Mouse (Mus musculus): ENCODE data around the gene Scube3. TPM values are rescaled to one million over a fixed set of nuclear protein-coding genes. Genes with fewer than 3 reads are reported as not detected.

The Scube3 gene
- 10.8 TPM in 2 replicates for polyA plus RNA-seq (2016; fragmentation: Nextera tagmentation; extraction: Ambion mirVana)

DNA sequence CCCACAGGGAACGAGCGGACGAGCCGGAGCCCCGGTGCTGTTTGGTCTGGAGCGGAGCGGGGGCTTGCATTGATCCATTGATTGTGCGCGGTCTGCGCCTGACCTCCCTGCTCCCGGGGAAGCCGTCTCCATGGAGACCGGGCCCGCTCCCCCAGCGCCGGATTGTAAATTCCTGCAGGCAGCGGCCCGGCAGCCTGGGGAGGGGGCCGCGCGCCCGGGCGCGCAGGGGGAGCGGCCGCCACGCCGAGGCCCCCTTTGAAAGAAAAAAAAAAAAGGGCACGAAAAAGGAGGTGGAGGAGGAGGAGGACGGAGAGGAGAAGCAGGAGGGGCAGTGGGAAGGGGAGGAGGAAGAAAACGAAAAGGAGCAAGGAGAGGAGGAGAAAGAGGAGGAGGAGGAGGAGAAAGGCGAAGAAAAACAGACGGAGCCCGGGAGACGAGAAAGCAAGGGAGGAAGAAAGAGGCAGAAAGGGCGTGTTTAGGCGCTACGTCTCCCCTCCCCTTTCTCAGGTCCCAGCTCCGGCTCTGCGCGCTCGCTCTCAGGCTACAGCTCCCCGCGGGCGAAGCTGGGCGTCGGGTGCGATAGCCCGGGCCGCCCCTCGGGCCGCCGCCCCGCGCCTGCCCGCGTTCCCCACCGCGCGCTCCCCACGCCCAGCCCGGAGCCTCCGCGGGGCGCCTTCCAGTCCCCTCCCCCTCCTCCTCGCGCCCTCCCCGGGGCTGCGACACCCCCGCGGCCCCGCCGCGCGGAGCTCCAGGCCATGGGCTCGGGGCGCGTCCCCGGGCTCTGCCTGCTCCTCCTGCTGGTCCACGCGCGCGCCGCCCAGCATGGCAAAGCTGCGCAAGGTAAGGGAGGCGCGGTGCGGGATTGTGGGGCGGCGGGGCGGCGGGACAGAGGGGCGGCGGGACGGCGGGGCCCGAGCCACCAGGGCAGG lies at the start of gene Scube3:
TSS of gene Scube3 (plus strand) at position 371 of the 929 bp plus-strand sequence.
- H3K9ac ChIP-seq = peak within 1 kb of the TSS; percentile 86
- peak within 1 kb of the TSS; percentile 93 for H3K4me2 ChIP-seq (replicated peaks)
- peak within 1 kb of the TSS; percentile 95 for H3K27ac ChIP-seq
- no peaks in the 10 kb centered on the region for H3K36me3 ChIP-seq
- H3K9me3 ChIP-seq = no peaks in the 10 kb centered on the region
- WGBS = under 1% methylated on average over 70 of the region's 97 CpGs
- peaks cover 6% of the 10 kb centered on the region; the same call in 1 of the 2 replicates for H3K27me3 ChIP-seq
- peaks cover 57% of the 10 kb centered on the region for H3K4me1 ChIP-seq
- peak within 1 kb of the TSS; percentile 83 for H3K4me3 ChIP-seq
- ATAC-seq (ENCODE audit: insufficient number of reproducible peaks, insufficient read depth, low FRiP score, low TSS enrichment) = peak; percentile 50; the same call in 1 of the 2 replicates

DNA sequence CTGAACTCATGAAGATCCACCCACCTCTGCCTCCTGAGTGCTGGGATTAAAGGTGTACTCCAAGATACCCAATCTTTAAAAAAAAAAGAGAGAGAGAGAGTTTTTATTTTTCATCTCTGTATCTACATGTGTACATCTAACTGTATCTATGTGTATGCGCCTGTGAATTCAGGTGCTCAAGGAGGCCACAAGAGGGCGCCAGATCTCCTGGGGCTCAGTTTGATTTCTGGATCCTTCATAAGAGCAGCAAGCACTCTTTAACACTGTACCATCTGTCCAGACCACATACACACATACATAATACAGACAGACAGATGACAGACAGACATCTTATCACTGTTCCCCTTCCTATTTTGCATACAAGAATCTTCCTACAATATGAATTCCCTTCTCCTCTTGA lies 49.6 kb upstream of the Scube3 start:
- Histone ChIP-seq H3K36me3 (no peaks in the 10 kb centered on the region), H3K4me1 (peaks cover 10% of the 10 kb centered on the region; the same call in 1 of the 2 replicates), H3K27me3 (no peaks in the 10 kb centered on the region), H3K9ac (no peak overlapping the region), H3K27ac (no peak overlapping the region), H3K4me3 (no peak overlapping the region), H3K9me3 (peaks cover 3% of the 10 kb centered on the region), H3K4me2 (replicated peaks) (no peak overlapping the region)
- whole genome bisulfite sequencing = 90% methylated on average over 2 of the region's 2 CpGs
- no peak for ATAC-seq (ENCODE audit: insufficient number of reproducible peaks, insufficient read depth, low FRiP score, low TSS enrichment)

DNA sequence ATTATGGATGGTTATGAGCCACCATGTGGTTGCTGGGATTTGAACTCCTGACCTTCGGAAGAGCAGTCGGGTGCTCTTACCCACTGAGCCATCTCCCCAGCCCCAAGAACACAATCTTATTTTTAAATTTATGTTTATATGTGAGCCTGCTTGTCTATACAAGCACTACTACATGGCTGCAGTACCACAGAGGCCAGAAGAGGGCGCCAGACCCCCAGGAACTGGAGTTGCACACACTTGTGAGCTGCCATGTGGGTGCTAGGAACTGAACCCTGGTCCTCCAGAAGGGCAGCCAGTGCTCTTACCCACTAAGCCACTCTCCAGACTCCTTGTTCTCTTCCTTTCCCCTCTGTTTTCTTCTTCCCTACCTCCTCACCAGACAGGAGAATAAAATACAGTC lies 48.1 kb upstream of the Scube3 start:
- Histone ChIP-seq H3K27ac (no peak overlapping the region), H3K36me3 (no peaks in the 10 kb centered on the region), H3K4me1 (0 out of 2 replicates have a peak, but pooled peaks cover 2% of the 10 kb centered on the region), H3K27me3 (no peaks in the 10 kb centered on the region), H3K9me3 (peaks cover 3% of the 10 kb centered on the region), H3K4me3 (no peak overlapping the region), H3K4me2 (replicated peaks) (no peak overlapping the region), H3K9ac (no peak overlapping the region)
- WGBS = 74% methylated on average over 3 of the region's 3 CpGs
- no peak for ATAC-seq (ENCODE audit: insufficient number of reproducible peaks, insufficient read depth, low FRiP score, low TSS enrichment)

DNA sequence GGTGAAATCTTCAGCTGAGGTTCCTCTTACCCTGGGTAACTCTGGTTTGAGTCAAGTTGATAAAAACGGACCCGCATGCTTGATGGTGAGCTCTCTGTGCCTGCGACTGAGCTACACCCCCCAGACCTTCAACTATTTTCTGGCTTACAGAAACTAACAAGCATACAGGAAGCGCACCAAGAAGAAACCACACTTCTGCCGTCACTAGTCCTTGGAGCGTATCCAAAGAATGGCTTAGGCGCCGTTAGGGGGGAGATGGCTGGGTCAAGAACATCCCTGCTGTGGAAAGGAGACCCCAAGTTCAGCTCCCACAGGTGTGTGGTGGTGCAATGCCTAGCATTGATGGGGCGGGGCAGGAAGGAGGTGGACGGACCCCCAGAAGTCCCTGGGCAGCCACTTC lies 45.5 kb upstream of the Scube3 start:
- WGBS = 77% methylated on average over 10 of the region's 10 CpGs
- no peak overlapping the region for H3K27ac ChIP-seq
- no peaks in the 10 kb centered on the region for H3K36me3 ChIP-seq
- H3K4me1 ChIP-seq = 0 out of 2 replicates have a peak, but pooled peaks cover 2% of the 10 kb centered on the region
- H3K27me3 ChIP-seq = no peaks in the 10 kb centered on the region
- 0 out of 2 replicates have a peak, but pooled peaks have one; percentile 41 for ATAC-seq (ENCODE audit: insufficient number of reproducible peaks, insufficient read depth, low FRiP score, low TSS enrichment)
- peaks cover 3% of the 10 kb centered on the region for H3K9me3 ChIP-seq
- no peak overlapping the region for H3K9ac ChIP-seq
- H3K4me3 ChIP-seq = no peak overlapping the region
- H3K4me2 ChIP-seq (replicated peaks) = no peak overlapping the region

DNA sequence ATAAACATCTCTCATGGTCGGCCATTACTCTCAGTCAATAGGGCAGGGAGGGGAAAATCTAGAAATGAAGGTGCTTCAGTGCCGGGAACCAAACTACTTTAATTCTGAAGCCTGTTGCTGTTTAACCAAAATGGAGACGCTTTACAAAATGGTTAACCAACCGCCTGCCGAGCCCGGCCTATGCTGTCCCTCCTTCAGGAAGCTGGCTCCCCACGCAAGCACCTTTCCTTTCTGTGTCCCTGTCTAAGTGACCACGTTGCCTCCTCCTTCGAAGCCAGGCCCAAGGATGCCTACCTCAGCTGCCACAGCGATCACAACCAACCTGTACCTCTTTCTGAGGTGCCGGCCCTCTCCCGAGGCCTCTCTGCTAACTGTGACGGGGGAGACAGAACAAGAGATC lies 44.6 kb upstream of the Scube3 start:
- Histone ChIP-seq H3K4me1 (peaks cover 9% of the 10 kb centered on the region), H3K4me2 (replicated peaks) (no peak overlapping the region), H3K36me3 (no peaks in the 10 kb centered on the region), H3K27me3 (no peaks in the 10 kb centered on the region), H3K9ac (no peak overlapping the region), H3K27ac (no peak overlapping the region), H3K4me3 (no peak overlapping the region), H3K9me3 (peaks cover 3% of the 10 kb centered on the region)
- WGBS = 84% methylated on average over 13 of the region's 13 CpGs
- no peak for ATAC-seq (ENCODE audit: insufficient number of reproducible peaks, insufficient read depth, low FRiP score, low TSS enrichment)

DNA sequence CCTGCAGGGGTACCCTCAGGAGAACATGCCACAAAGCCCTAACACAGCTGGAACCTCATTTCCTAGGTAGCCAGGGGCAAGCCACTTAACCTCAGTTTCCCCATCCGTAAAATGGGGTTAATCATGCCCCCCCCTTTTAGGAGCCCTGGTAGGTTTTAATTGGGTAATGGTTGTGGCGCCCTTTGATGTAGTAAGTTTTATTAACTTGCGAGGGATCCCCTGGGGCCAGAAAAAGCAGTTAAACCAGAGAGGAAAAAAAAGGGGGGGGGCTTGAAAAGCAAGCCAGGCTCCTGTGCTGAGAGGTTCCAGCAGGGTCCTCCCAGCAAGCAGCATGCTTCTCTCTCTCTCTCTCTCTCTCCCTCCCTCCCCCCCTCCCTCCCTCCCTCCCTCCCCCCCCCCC lies 42.9 kb upstream of the Scube3 start:
- ATAC-seq (ENCODE audit: insufficient number of reproducible peaks, insufficient read depth, low FRiP score, low TSS enrichment) = no peak
- no peak overlapping the region for H3K4me2 ChIP-seq (replicated peaks)
- H3K4me1 ChIP-seq = peaks cover 9% of the 10 kb centered on the region

DNA sequence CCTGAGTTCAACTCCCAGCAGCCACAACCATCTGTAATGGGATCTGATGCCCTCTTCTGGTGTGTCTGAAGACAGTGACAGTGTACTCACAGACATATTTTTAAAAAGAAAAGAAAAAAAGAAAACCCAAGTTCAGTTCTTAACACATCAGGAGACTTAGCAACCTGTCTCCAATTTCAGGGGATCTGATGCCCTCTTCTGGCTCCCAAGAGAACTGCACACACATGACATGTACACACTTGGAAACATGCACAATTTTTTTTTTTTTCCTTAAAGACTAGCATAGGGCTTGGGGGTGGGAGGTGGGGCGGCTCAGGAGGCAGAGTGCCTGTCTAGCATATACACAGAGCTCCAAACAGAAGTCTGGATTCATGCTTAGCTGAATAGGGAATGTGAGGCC lies 41.3 kb upstream of the Scube3 start:
- H3K9me3 ChIP-seq = no peaks in the 10 kb centered on the region
- no peak overlapping the region for H3K9ac ChIP-seq
- ATAC-seq (ENCODE audit: insufficient number of reproducible peaks, insufficient read depth, low FRiP score, low TSS enrichment) = no peak
- H3K4me2 ChIP-seq (replicated peaks) = no peak overlapping the region
- WGBS = 85% methylated on average over 1 of the region's 1 CpGs
- H3K27ac ChIP-seq = no peak overlapping the region
- no peaks in the 10 kb centered on the region for H3K36me3 ChIP-seq
- H3K4me3 ChIP-seq = no peak overlapping the region
- no peaks in the 10 kb centered on the region for H3K27me3 ChIP-seq
- H3K4me1 ChIP-seq = peaks cover 9% of the 10 kb centered on the region

More for the DNA sequence above, 42.9 kb upstream of the Scube3 start:
- H3K9me3 ChIP-seq = no peaks in the 10 kb centered on the region
- 34% methylated on average over 3 of the region's 3 CpGs for WGBS
- no peak overlapping the region for H3K4me3 ChIP-seq
- H3K27ac ChIP-seq = no peak overlapping the region
- H3K9ac ChIP-seq = no peak overlapping the region
- no peaks in the 10 kb centered on the region for H3K36me3 ChIP-seq
- no peaks in the 10 kb centered on the region for H3K27me3 ChIP-seq

DNA sequence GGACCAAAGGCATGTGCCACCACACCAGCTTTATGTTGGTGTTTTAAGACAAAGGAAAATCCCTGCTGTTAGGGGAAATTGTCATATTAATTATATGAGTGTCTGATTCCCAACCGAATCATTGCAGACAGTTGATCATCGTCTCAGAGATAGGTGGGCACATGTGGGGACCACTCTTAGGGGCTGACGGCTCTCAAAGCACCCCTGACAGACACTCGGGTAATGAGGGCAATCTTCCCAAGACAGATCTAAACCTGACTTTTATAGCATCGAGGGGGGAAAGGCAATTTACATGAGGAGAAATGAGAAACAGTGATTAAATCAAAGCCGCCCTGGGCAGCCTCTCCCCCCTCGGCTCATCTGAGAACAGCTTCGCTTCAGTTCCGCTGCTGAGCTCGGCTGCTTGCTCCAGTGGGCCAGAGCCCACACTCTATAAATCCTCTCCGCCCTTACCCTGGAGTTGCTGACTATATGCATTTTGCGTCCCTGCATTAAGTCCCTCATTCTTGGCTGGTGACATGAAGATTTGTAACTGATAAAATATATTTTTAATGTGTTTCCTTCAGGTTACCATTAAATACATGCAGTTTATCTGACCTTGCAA lies 40.6 kb upstream of the Scube3 start:
- H3K4me3 ChIP-seq = no peak overlapping the region
- no peaks in the 10 kb centered on the region for H3K27me3 ChIP-seq
- no peaks in the 10 kb centered on the region for H3K9me3 ChIP-seq
- no peaks in the 10 kb centered on the region for H3K36me3 ChIP-seq
- no peak for ATAC-seq (ENCODE audit: insufficient number of reproducible peaks, insufficient read depth, low FRiP score, low TSS enrichment)
- H3K27ac ChIP-seq = no peak overlapping the region
- no peak overlapping the region for H3K4me2 ChIP-seq (replicated peaks)
- 57% methylated on average over 12 of the region's 12 CpGs for WGBS
- H3K4me1 ChIP-seq = peaks cover 8% of the 10 kb centered on the region
- no peak overlapping the region for H3K9ac ChIP-seq

DNA sequence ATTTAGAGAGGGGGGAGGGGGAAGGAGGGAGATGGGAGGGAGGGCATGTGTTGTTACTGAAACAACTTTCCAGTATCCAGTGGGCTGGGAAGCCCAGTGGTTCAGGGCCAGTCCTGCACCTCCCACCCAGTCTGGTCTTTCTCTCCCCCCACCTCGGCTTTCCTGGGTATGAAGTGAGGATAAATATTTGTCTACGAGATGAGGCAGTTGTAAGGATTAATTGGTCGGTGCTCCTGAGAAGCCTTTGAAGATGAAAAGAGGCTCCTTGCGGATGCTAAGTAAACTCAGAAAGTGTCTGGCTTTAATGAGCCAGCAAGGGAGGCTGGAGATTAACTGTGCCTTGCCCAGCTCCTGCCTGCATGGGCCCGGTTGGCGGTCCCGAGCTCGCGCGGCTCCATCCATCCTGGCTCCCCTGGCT lies 40.0 kb upstream of the Scube3 start:
- no peak overlapping the region for H3K4me2 ChIP-seq (replicated peaks)
- no peaks in the 10 kb centered on the region for H3K9me3 ChIP-seq
- H3K36me3 ChIP-seq = no peaks in the 10 kb centered on the region
- H3K4me3 ChIP-seq = no peak overlapping the region
- ATAC-seq (ENCODE audit: insufficient number of reproducible peaks, insufficient read depth, low FRiP score, low TSS enrichment) = no peak
- H3K27ac ChIP-seq = no peak overlapping the region
- peaks cover 7% of the 10 kb centered on the region for H3K4me1 ChIP-seq
- no peak overlapping the region for H3K9ac ChIP-seq
- H3K27me3 ChIP-seq = no peaks in the 10 kb centered on the region
- 40% methylated on average over 10 of the region's 10 CpGs for WGBS

DNA sequence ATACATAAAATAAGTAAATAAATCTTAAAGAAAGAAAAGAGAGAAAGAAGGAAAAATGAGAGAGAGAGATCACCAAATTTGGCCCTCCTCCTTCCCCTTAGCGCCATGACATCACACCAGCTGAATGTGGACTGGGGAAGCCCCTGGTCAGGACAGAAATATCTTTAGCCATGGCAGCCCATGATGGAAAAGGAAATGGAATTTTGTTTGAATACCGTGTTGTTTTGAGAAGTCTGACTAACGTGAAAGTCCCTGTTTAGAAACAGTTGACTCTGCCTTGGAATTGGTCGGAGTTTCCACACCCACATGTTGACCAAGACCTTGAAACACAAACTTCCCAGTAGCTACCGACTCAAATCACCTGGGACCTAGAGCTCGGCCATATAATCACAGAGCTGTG lies 37.5 kb upstream of the Scube3 start:
- peaks cover 12% of the 10 kb centered on the region for H3K4me1 ChIP-seq
- no peaks in the 10 kb centered on the region for H3K36me3 ChIP-seq
- no peak overlapping the region for H3K4me2 ChIP-seq (replicated peaks)
- ATAC-seq (ENCODE audit: insufficient number of reproducible peaks, insufficient read depth, low FRiP score, low TSS enrichment) = no peak
- 83% methylated on average over 6 of the region's 6 CpGs for WGBS
- H3K9ac ChIP-seq = no peak overlapping the region
- H3K27ac ChIP-seq = no peak overlapping the region
- no peak overlapping the region for H3K4me3 ChIP-seq
- no peaks in the 10 kb centered on the region for H3K27me3 ChIP-seq
- H3K9me3 ChIP-seq = no peaks in the 10 kb centered on the region

DNA sequence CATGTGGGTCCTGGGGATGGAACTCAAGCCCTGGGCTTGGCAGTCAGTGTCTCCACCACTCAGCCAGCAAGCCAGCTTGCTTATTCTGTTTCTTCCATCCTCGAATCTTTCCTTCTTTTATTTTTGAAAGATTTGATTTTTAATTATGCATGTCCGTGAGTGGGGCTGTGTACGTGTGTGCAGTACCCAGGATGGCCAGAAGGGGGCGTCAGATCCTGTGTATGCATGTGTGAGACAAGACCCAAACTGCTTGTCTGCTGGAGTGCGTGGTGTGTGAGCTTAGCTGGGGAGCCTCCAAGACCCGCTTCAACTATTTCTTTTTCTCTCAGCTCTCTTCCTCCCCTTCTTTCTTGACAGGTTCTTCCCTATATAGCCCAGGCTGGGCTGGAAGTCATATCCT lies 35.6 kb upstream of the Scube3 start:
- Histone ChIP-seq H3K9me3 (no peaks in the 10 kb centered on the region), H3K36me3 (no peaks in the 10 kb centered on the region), H3K9ac (no peak overlapping the region), H3K4me2 (replicated peaks) (no peak overlapping the region), H3K4me1 (peaks cover 24% of the 10 kb centered on the region), H3K4me3 (no peak overlapping the region), H3K27me3 (no peaks in the 10 kb centered on the region), H3K27ac (no peak overlapping the region)
- WGBS = 74% methylated on average over 6 of the region's 6 CpGs
- ATAC-seq (ENCODE audit: insufficient number of reproducible peaks, insufficient read depth, low FRiP score, low TSS enrichment) = no peak

DNA sequence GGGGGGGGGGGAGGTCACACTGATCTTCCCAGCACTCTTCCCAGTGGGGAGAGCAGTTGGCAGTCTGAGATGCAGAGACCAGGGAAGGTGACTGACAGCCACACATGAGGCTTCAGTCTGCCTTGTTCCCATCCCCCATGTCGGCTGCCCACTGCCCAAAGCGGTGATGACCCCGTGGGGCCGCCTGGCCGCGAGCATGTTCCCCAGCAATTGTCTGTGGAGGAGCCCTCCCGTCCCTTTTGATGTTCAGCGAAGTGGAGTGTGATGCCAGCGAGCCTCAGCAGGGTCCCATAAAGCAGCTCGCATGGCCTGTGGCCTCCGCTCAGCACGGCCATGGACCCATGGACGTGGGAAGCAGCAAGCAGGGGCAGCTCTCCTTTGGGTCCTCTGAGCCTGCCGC lies 34.7 kb upstream of the Scube3 start:
- WGBS = 18% methylated on average over 14 of the region's 14 CpGs
- peaks cover 18% of the 10 kb centered on the region for H3K4me1 ChIP-seq
- no peak for ATAC-seq (ENCODE audit: insufficient number of reproducible peaks, insufficient read depth, low FRiP score, low TSS enrichment)
- H3K36me3 ChIP-seq = no peaks in the 10 kb centered on the region
- H3K4me2 ChIP-seq (replicated peaks) = no peak overlapping the region
- H3K9me3 ChIP-seq = no peaks in the 10 kb centered on the region
- H3K27ac ChIP-seq = no peak overlapping the region
- H3K9ac ChIP-seq = no peak overlapping the region
- H3K27me3 ChIP-seq = no peaks in the 10 kb centered on the region
- H3K4me3 ChIP-seq = no peak overlapping the region
